Mouse (Mus musculus): ENCODE data around the gene Prrt4. TPM values are rescaled to one million over a fixed set of nuclear protein-coding genes. Genes with fewer than 3 reads are reported as not detected.

Prrt4 gene
- polyA plus RNA-seq, 1 experiment from 2014 or later: 1.7 TPM

- no peak overlapping the region for H3K4me2 ChIP-seq (ENCODE audit: low read length)
- no peak overlapping the region for H3K27ac ChIP-seq (replicated peaks in 1 of 2; ENCODE audit: control insufficient read depth in 1 of 2, insufficient read depth in 1 of 2, low read depth in 2 of 2, low read length in 2 of 2)
- no peaks in the 10 kb centered on the region for H3K9me3 ChIP-seq (ENCODE audit: control insufficient read depth, low read length)
- ATAC-seq (ENCODE audit: insufficient number of reproducible peaks, insufficient read depth, low FRiP score, low read depth): no peak
- no peaks in the 10 kb centered on the region for H3K36me3 ChIP-seq (ENCODE audit: control insufficient read depth, insufficient read depth, low read length)
- peaks cover 5 to 19% of the 10 kb centered on the region in 2 experiments; a peak in 3 of 4 replicates for H3K4me1 ChIP-seq (ENCODE audit: control insufficient read depth in 2 of 2, insufficient read depth in 2 of 2, low read length in 2 of 2)
- H3K27me3 ChIP-seq (ENCODE audit: control insufficient read depth, insufficient read depth, low read length): peaks cover 78% of the 10 kb centered on the region
- no peak overlapping the region for H3K4me3 ChIP-seq (ENCODE audit: control insufficient read depth in 1 of 2, insufficient read depth in 1 of 2, low read depth in 1 of 2, low read length in 2 of 2)
- H3K9ac ChIP-seq (ENCODE audit: low read length): no peak overlapping the region
- WGBS: 27% methylated on average over 7 of the region's 7 CpGs
Measured at GRCm38 (mm10) chr6:29174368-29174767, 5.0 kb downstream of the Prrt4 start.

- Histone ChIP-seq H3K36me3 (ENCODE audit: control insufficient read depth, insufficient read depth, low read length) (no peaks in the 10 kb centered on the region), H3K4me1 (ENCODE audit: control insufficient read depth in 2 of 2, insufficient read depth in 2 of 2, low read length in 2 of 2) (peaks cover 5 to 19% of the 10 kb centered on the region in 2 experiments; a peak in 3 of 4 replicates), H3K9me3 (ENCODE audit: control insufficient read depth, low read length) (no peaks in the 10 kb centered on the region), H3K4me2 (ENCODE audit: low read length) (peak overlapping the region; percentile 82), H3K27me3 (ENCODE audit: control insufficient read depth, insufficient read depth, low read length) (peaks cover 85% of the 10 kb centered on the region), H3K4me3 (ENCODE audit: control insufficient read depth in 1 of 2, insufficient read depth in 1 of 2, low read depth in 1 of 2, low read length in 2 of 2) (peak overlapping the region; percentile 40 to 49), H3K27ac (replicated peaks in 1 of 2; ENCODE audit: control insufficient read depth in 1 of 2, insufficient read depth in 1 of 2, low read depth in 2 of 2, low read length in 2 of 2) (no peak overlapping the region), H3K9ac (ENCODE audit: low read length) (peak overlapping the region; percentile 62)
- WGBS: under 1% methylated on average over 40 of the region's 40 CpGs
- peak; percentile 76 for ATAC-seq (ENCODE audit: insufficient number of reproducible peaks, insufficient read depth, low FRiP score, low read depth)
Measured at GRCm38 (mm10) chr6:29170952-29171388, 8.4 kb downstream of the Prrt4 start.

- no peak overlapping the region for H3K27ac ChIP-seq (replicated peaks in 1 of 2; ENCODE audit: control insufficient read depth in 1 of 2, insufficient read depth in 1 of 2, low read depth in 2 of 2, low read length in 2 of 2)
- H3K4me1 ChIP-seq (ENCODE audit: control insufficient read depth in 2 of 2, insufficient read depth in 2 of 2, low read length in 2 of 2): peaks cover 5 to 19% of the 10 kb centered on the region in 2 experiments; a peak in 3 of 4 replicates
- peaks cover 83% of the 10 kb centered on the region for H3K27me3 ChIP-seq (ENCODE audit: control insufficient read depth, insufficient read depth, low read length)
- 0 out of 2 replicates have a peak, but pooled peaks have one; percentile 2 for ATAC-seq (ENCODE audit: insufficient number of reproducible peaks, insufficient read depth, low FRiP score, low read depth)
- H3K36me3 ChIP-seq (ENCODE audit: control insufficient read depth, insufficient read depth, low read length): no peaks in the 10 kb centered on the region
- H3K4me3 ChIP-seq (ENCODE audit: control insufficient read depth in 1 of 2, insufficient read depth in 1 of 2, low read depth in 1 of 2, low read length in 2 of 2): peak overlapping the region; percentile 40 to 49
- H3K9me3 ChIP-seq (ENCODE audit: control insufficient read depth, low read length): no peaks in the 10 kb centered on the region
- H3K4me2 ChIP-seq (ENCODE audit: low read length): peak overlapping the region; percentile 82
- peak overlapping the region; percentile 62 for H3K9ac ChIP-seq (ENCODE audit: low read length)
- WGBS: 2% methylated on average over 58 of the region's 63 CpGs
Measured at GRCm38 (mm10) chr6:29170063-29170921, 9.1 kb downstream of the Prrt4 start.

- Histone ChIP-seq H3K4me3 (ENCODE audit: control insufficient read depth in 1 of 2, insufficient read depth in 1 of 2, low read depth in 1 of 2, low read length in 2 of 2) (peak overlapping the region; percentile 40 to 49; a peak in 3 of 4 replicates), H3K27ac (replicated peaks in 1 of 2; ENCODE audit: control insufficient read depth in 1 of 2, insufficient read depth in 1 of 2, low read depth in 2 of 2, low read length in 2 of 2) (no peak overlapping the region), H3K27me3 (ENCODE audit: control insufficient read depth, insufficient read depth, low read length) (peaks cover 78% of the 10 kb centered on the region), H3K9me3 (ENCODE audit: control insufficient read depth, low read length) (no peaks in the 10 kb centered on the region), H3K4me1 (ENCODE audit: control insufficient read depth in 2 of 2, insufficient read depth in 2 of 2, low read length in 2 of 2) (peaks cover 5 to 19% of the 10 kb centered on the region in 2 experiments; a peak in 3 of 4 replicates), H3K36me3 (ENCODE audit: control insufficient read depth, insufficient read depth, low read length) (no peaks in the 10 kb centered on the region), H3K4me2 (ENCODE audit: low read length) (peak overlapping the region; percentile 82), H3K9ac (ENCODE audit: low read length) (peak overlapping the region; percentile 62; the same call in 1 of the 2 replicates)
- 8% methylated on average over 12 of the region's 12 CpGs for WGBS
- ATAC-seq (ENCODE audit: insufficient number of reproducible peaks, insufficient read depth, low FRiP score, low read depth): no peak
Measured at GRCm38 (mm10) chr6:29169675-29170062, 9.7 kb downstream of the Prrt4 start.

GRCm38 (mm10) chr6:29168871-29169270 lies 10.5 kb downstream of the Prrt4 start:
- H3K4me3 ChIP-seq (ENCODE audit: control insufficient read depth in 1 of 2, insufficient read depth in 1 of 2, low read depth in 1 of 2, low read length in 2 of 2): no peak overlapping the region
- H3K4me2 ChIP-seq (ENCODE audit: low read length): no peak overlapping the region
- no peaks in the 10 kb centered on the region for H3K9me3 ChIP-seq (ENCODE audit: control insufficient read depth, low read length)
- peaks cover 5 to 20% of the 10 kb centered on the region in 2 experiments for H3K4me1 ChIP-seq (ENCODE audit: control insufficient read depth in 2 of 2, insufficient read depth in 2 of 2, low read length in 2 of 2)
- no peak for ATAC-seq (ENCODE audit: insufficient number of reproducible peaks, insufficient read depth, low FRiP score, low read depth)
- 37% methylated on average over 2 of the region's 2 CpGs for WGBS
- no peaks in the 10 kb centered on the region for H3K36me3 ChIP-seq (ENCODE audit: control insufficient read depth, insufficient read depth, low read length)
- H3K27ac ChIP-seq (replicated peaks in 1 of 2; ENCODE audit: control insufficient read depth in 1 of 2, insufficient read depth in 1 of 2, low read depth in 2 of 2, low read length in 2 of 2): no peak overlapping the region
- H3K27me3 ChIP-seq (ENCODE audit: control insufficient read depth, insufficient read depth, low read length): peaks cover 70% of the 10 kb centered on the region
- H3K9ac ChIP-seq (ENCODE audit: low read length): no peak overlapping the region

- no peak overlapping the region for H3K27ac ChIP-seq (replicated peaks in 1 of 2; ENCODE audit: control insufficient read depth in 1 of 2, insufficient read depth in 1 of 2, low read depth in 2 of 2, low read length in 2 of 2)
- H3K27me3 ChIP-seq (ENCODE audit: control insufficient read depth, insufficient read depth, low read length): peaks cover 45% of the 10 kb centered on the region
- no peaks in the 10 kb centered on the region for H3K36me3 ChIP-seq (ENCODE audit: control insufficient read depth, insufficient read depth, low read length)
- H3K4me1 ChIP-seq (ENCODE audit: control insufficient read depth in 2 of 2, insufficient read depth in 2 of 2, low read length in 2 of 2): peaks cover 5 to 23% of the 10 kb centered on the region in 2 experiments
- no peak overlapping the region for H3K9ac ChIP-seq (ENCODE audit: low read length)
- no peak overlapping the region for H3K4me2 ChIP-seq (ENCODE audit: low read length)
- 7% methylated on average over 1 of the region's 1 CpGs for WGBS
- ATAC-seq (ENCODE audit: insufficient number of reproducible peaks, insufficient read depth, low FRiP score, low read depth): no peak
- H3K4me3 ChIP-seq (ENCODE audit: control insufficient read depth in 1 of 2, insufficient read depth in 1 of 2, low read depth in 1 of 2, low read length in 2 of 2): no peak overlapping the region
- H3K9me3 ChIP-seq (ENCODE audit: control insufficient read depth, low read length): no peaks in the 10 kb centered on the region
Measured at GRCm38 (mm10) chr6:29166196-29166595, 13.2 kb downstream of the Prrt4 start.

GRCm38 (mm10) chr6:29164314-29165244 lies 14.8 kb downstream of the Prrt4 start, which contains the start of gene Rbm28:
TSS of gene Rbm28 (minus strand) at chr6:29165006.
- Histone ChIP-seq H3K4me1 (ENCODE audit: control insufficient read depth in 2 of 2, insufficient read depth in 2 of 2, low read length in 2 of 2) (peaks cover 0 to 9% of the 10 kb centered on the region in 2 experiments; a peak in 3 of 4 replicates), H3K4me2 (ENCODE audit: low read length) (peak within 1 kb of the TSS; percentile 81), H3K4me3 (ENCODE audit: control insufficient read depth in 1 of 2, insufficient read depth in 1 of 2, low read depth in 1 of 2, low read length in 2 of 2) (peak within 1 kb of the TSS; percentile 66 to 94), H3K27me3 (ENCODE audit: control insufficient read depth, insufficient read depth, low read length) (peaks cover 29% of the 10 kb centered on the region), H3K9ac (ENCODE audit: low read length) (peak within 1 kb of the TSS; percentile 82), H3K27ac (replicated peaks in 1 of 2; ENCODE audit: control insufficient read depth in 1 of 2, insufficient read depth in 1 of 2, low read depth in 2 of 2, low read length in 2 of 2) (no peak within 1 kb of the TSS; a peak in 1 of 4 replicates), H3K9me3 (ENCODE audit: control insufficient read depth, low read length) (no peaks in the 10 kb centered on the region), H3K36me3 (ENCODE audit: control insufficient read depth, insufficient read depth, low read length) (peaks cover 8% of the 10 kb centered on the region)
- peak; percentile 61 for ATAC-seq (ENCODE audit: insufficient number of reproducible peaks, insufficient read depth, low FRiP score, low read depth)
- 7% methylated on average over 42 of the region's 42 CpGs for WGBS
